Mouse (Mus musculus) E14TG2a.4 (cell line): Measurements from ENCODE around the gene Tmprss4.

Experiments used
- H3K27me3 ChIP-seq: 2 replicates; pipeline ENCODE4 v1.6.1; 2014; ENCODE audit warnings: low read length, control low read depth; ENCODE audit not compliant: insufficient read depth
- H3K36me3 ChIP-seq: 2 replicates; pipeline ENCODE4 v1.6.1; 2014; ENCODE audit warnings: low read length, control low read depth; ENCODE audit not compliant: insufficient read depth
- H3K4me1 ChIP-seq: replicated peaks from 2 replicates; pipeline ENCODE4 v1.6.1; 2014; ENCODE audit warnings: low read depth, low read length, control low read depth
- H3K4me3 ChIP-seq: replicated peaks from 2 replicates; pipeline ENCODE4 v1.5.1; 2014; ENCODE audit warnings: mild to moderate bottlenecking, low read length
- H3K9me3 ChIP-seq: 2 replicates; pipeline ENCODE4 v1.6.1; 2014; ENCODE audit warnings: low read length, control low read depth
- CTCF ChIP-seq: conservative IDR thresholded peaks from 2 replicates; pipeline ENCODE4 v1.5.1; 2014; ENCODE audit warnings: low read length
- NANOG ChIP-seq: IDR thresholded peaks from 2 replicates; pipeline ENCODE4 v1.6.1; 2014; ENCODE audit warnings: borderline replicate concordance, low read length, mixed read lengths
- POU5F1 ChIP-seq: IDR thresholded peaks from 2 replicates; pipeline ENCODE4 v1.6.1; 2014; ENCODE audit warnings: low read length, borderline replicate concordance

Gene Tmprss4

GRCm38 (mm10) chr9:45170150-45170549, 33.7 kb downstream of the Tmprss4 start:
- H3K36me3 ChIP-seq: no peaks in the 10 kb centered on the region
- H3K27me3 ChIP-seq: no peaks in the 10 kb centered on the region
- no peak overlapping the region for H3K4me3 ChIP-seq
- H3K4me1 ChIP-seq: 0 out of 2 replicates have a peak, but pooled peaks cover 4% of the 10 kb centered on the region
- peaks cover 8% of the 10 kb centered on the region for H3K9me3 ChIP-seq
- TF ChIP-seq NANOG (no peak), CTCF (no peak), POU5F1 (no peak)

- TF ChIP-seq CTCF: no peak
- no peak for TF ChIP-seq NANOG
- no peak for TF ChIP-seq POU5F1
- H3K36me3 ChIP-seq: no peaks in the 10 kb centered on the region
- no peak overlapping the region for H3K4me3 ChIP-seq
- peaks cover 8% of the 10 kb centered on the region for H3K9me3 ChIP-seq
- no peaks in the 10 kb centered on the region for H3K27me3 ChIP-seq
- 0 out of 2 replicates have a peak, but pooled peaks cover 6% of the 10 kb centered on the region for H3K4me1 ChIP-seq
Measured at GRCm38 (mm10) chr9:45167903-45168302, 36.0 kb downstream of the Tmprss4 start.

- Histone ChIP-seq H3K36me3 (no peaks in the 10 kb centered on the region), H3K9me3 (peaks cover 5% of the 10 kb centered on the region), H3K4me3 (no peak overlapping the region), H3K4me1 (0 out of 2 replicates have a peak, but pooled peaks cover 3% of the 10 kb centered on the region), H3K27me3 (peaks cover 31% of the 10 kb centered on the region)
- TF ChIP-seq CTCF (no peak), POU5F1 (no peak), NANOG (no peak)
Measured at GRCm38 (mm10) chr9:45153361-45153760, 50.5 kb downstream of the Tmprss4 start.

- Histone ChIP-seq H3K27me3 (peaks cover 46% of the 10 kb centered on the region), H3K36me3 (no peaks in the 10 kb centered on the region), H3K9me3 (no peaks in the 10 kb centered on the region), H3K4me3 (no peak overlapping the region), H3K4me1 (peaks cover 17% of the 10 kb centered on the region)
- TF ChIP-seq NANOG (no peak), POU5F1 (no peak), CTCF (no peak)
Measured at GRCm38 (mm10) chr9:45150933-45151332, 53.0 kb downstream of the Tmprss4 start.

- no peaks in the 10 kb centered on the region for H3K36me3 ChIP-seq
- H3K9me3 ChIP-seq: no peaks in the 10 kb centered on the region
- TF ChIP-seq NANOG (no peak), CTCF (peak; percentile 90), POU5F1 (no peak)
- H3K4me1 ChIP-seq: peaks cover 50% of the 10 kb centered on the region
- H3K27me3 ChIP-seq: peaks cover 81% of the 10 kb centered on the region
- H3K4me3 ChIP-seq: peak overlapping the region; percentile 64
Measured at GRCm38 (mm10) chr9:45146267-45146597, 57.7 kb downstream of the Tmprss4 start.

DNA sequence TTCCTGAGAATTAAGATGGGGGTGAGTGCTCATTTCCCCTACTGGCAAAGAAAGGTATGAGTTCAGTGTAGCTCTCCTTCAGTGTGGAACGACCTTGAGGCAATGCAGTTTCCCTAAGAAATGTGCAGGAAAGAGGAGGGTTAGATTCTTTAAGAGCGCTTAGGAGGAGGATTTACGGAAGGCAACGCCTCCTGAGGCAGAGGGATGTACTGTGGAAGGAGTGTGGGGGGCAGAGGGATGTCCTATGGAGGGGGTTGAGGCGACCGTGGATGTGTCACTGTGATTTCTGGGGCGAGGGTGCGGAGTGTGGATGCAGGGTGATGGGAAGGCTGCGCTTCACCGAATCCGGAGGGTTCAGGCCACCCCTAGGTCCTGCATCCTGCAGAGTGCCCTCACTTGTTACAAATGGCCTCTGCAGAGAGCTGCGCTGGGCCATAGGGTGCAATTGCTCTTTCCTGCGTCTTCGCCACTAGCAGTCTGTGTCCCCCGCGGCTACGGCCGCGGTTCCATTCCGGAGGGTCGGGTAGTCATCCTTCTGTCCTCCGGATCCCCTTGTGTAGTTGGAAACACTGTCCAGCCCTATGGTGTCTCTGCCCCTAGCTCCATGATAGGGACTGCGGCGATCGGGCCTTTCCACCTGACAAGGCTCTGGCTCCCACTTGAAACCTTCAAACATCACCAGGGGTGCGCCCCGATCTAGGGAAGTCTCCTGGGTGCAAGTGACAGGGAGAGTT, 58.2 kb downstream of the Tmprss4 start:
- Histone ChIP-seq H3K9me3 (no peaks in the 10 kb centered on the region), H3K27me3 (peaks cover 82% of the 10 kb centered on the region), H3K36me3 (no peaks in the 10 kb centered on the region), H3K4me3 (peak overlapping the region; percentile 64), H3K4me1 (peaks cover 51% of the 10 kb centered on the region)
- peak; percentile 31 for TF ChIP-seq CTCF
- TF ChIP-seq NANOG: no peak

GRCm38 (mm10) chr9:45142686-45143085, 61.2 kb downstream of the Tmprss4 start:
- Histone ChIP-seq H3K4me1 (peaks cover 63% of the 10 kb centered on the region), H3K36me3 (no peaks in the 10 kb centered on the region), H3K9me3 (no peaks in the 10 kb centered on the region), H3K27me3 (peaks cover 87% of the 10 kb centered on the region), H3K4me3 (no peak overlapping the region)
- TF ChIP-seq CTCF (no peak), POU5F1 (no peak), NANOG (no peak)

DNA sequence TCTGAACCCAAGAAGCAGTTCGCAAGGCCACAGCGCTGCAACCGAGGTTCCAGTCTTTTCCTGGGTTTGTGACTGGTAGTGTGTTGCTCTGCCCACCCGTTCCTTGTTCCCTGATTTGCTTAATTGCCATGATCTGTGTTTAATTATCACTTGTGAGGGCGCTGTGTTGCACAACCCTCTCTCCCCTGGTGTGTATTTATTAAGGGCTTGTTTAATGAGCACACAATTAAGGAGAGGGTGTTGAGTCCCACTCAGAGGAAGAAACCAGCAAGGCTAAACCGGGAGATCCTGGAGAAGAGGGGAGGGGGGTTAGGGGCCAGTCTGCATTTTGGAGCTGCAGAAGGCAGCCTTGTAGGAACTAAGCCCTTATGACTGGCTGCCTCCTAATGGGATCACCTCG, 62.9 kb downstream of the Tmprss4 start:
- Histone ChIP-seq H3K4me3 (no peak overlapping the region), H3K4me1 (peaks cover 54% of the 10 kb centered on the region), H3K9me3 (no peaks in the 10 kb centered on the region), H3K27me3 (peaks cover 95% of the 10 kb centered on the region), H3K36me3 (no peaks in the 10 kb centered on the region)
- TF ChIP-seq POU5F1 (no peak), CTCF (no peak), NANOG (no peak)

DNA sequence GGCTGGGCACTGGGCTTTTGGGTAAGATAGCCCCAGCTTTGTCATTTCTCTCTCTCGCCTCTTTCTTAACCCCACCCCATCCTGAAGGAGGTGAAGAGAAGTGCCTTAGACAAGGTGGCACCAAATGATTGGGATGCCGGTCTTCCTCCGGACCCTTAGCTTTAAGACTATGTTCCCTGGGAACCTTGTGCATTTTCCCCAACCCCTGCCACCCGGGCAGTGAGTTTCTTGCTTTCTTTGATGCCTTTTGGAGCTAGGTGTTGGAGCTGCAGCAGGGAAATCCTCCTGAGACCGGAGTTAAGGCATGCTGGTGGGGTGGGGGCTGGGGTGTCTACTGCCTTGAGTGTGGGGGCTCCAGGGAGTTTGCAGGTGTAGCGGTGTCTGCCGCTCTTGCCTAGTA, 64.8 kb downstream of the Tmprss4 start:
- Histone ChIP-seq H3K4me3 (peak overlapping the region; percentile 79), H3K4me1 (peaks cover 41% of the 10 kb centered on the region), H3K9me3 (no peaks in the 10 kb centered on the region), H3K36me3 (no peaks in the 10 kb centered on the region), H3K27me3 (peaks cover 94% of the 10 kb centered on the region)
- TF ChIP-seq POU5F1 (no peak), NANOG (no peak), CTCF (no peak)
